Mouse (Mus musculus) adipocyte (in vitro differentiated cells): ENCODE data around the gene Tbx19.
A peak's percentile ranks its signal among the peaks of the same experiment; 100 is the strongest.

Experiments
- DNase-seq: peaks from one replicate; pipeline ENCODE4 v3.0.0-alpha.2; 2016; ENCODE audit warnings: low spot score

Gene Tbx19

GRCm38 (mm10) chr1:165160723-165161405 is at the start of gene Tbx19:
Gene Tbx19 (minus strand): TSS chr1:165160773.
- DNase-seq = no peak

- DNase-seq = no peak
These were observed 45.0 kb upstream of the Tbx19 start for GRCm38 (mm10) chr1:165205591-165205990.

DNA sequence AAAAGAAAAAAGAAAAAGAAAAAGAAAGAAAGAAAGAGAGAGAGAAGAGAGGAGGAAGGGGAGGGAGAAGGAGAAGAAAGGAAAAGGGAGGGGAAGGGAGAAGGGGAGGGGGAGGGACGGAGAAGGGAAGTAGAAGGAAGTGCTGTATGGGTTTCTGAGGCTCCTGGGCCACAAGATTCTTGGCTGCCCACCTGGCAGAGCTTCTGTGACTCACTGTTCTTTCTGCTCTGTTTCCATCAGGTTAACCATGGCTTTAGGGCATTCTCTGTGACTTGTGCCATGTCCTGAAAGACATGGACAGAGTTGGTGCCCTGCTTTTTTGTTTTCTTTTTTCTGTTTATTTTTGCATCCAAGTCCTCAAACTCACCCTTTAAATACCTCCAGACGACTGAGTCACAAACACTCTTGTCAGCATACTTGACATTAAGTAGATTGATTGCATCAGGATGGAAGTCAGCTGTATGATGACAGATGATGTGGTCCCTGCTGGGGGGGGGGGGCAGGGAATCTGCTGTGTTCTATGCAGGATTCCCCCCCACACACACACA is 43.0 kb upstream of the Tbx19 start:
- DNase-seq = no peak

DNA sequence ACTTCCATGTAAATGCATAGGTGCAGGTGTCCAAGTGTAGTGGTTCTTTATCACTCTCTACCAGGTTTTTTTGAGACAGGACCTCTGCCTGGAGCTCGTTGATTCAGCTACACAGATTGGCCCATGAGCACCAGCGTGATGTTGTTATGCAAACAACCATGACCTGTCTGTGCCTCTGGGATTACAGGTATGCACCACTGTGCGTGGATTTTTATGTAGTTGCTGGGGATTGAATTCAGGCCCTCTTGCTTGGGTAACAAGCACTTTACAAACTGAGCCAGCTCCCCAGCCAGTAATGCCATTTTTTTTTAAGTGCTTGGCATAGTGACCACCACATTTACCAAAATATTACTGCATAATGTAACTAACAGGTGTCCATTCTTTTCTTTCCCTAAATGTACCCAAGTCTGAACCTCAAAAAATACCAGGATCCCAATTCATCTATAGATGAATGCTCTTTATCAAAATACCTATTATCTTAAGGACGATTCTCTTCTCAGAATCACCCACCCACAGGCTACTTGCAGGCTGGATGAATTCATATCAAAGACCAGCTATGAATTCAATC is 41.0 kb upstream of the Tbx19 start:
- no peak for DNase-seq

DNA sequence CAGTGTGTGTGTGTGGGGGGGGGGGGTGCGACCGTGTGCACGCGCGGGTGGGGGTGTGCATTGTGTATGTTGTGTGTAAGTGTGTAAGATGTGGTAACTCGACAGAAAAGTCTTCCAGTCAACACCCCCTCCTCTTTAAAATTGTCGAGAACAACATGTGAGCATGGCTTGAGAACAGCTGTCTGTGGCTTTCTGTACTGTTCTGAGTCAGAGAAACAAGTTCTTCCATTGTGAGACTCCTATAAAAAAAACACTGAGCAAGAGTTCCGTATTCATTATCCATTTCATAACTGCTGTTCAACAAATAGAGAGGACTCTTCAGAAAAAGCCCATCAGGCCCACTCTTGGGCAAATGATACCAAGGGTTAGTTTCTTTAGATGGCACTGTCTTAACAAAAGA is 40.2 kb upstream of the Tbx19 start:
- DNase-seq = no peak

DNA sequence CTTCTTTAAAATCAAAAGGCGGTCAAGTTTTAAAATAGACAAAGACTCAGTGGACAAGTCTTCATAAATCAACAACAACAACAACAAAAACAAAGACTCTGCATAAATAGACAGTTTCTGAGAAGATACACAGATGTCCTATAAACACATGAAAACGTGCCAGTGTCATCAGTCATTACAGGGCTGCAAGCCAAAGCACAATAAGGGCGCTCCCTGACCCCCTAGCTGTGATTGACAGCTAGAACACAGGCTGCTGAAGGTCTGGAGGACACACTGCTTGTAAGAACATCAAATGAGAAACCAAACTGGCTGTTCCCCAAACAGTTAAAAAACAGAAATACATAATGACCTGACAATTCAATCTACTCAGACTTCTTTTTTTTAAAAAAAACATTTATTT is 39.1 kb upstream of the Tbx19 start:
- DNase-seq = peak; percentile 63

GRCm38 (mm10) chr1:165198951-165199350 is 38.4 kb upstream of the Tbx19 start:
- DNase-seq = peak; percentile 42

- no peak for DNase-seq
These were observed 37.3 kb upstream of the Tbx19 start for GRCm38 (mm10) chr1:165197875-165198274.

GRCm38 (mm10) chr1:165195396-165195960 is 34.9 kb upstream of the Tbx19 start:
- no peak for DNase-seq

DNA sequence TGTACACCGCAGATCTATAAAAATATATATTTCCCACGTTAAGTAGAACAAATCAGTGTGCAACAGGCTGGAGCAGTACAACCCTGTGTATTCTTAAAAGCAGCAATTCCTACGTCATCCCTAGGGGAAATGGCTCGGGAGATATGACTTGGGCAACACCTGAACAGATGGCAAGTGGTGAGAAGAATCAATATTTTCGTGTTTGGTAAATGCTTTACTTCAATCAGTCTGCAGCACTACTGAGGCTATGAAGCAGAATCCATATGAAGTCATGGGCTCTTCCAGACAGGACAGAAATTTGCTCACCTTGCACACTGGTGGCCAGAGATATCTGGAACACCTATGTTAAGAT is 34.1 kb upstream of the Tbx19 start:
- DNase-seq = no peak

GRCm38 (mm10) chr1:165193880-165194661 is 33.5 kb upstream of the Tbx19 start, which contains the start of gene Sft2d2:
Gene Sft2d2 (minus strand): TSS chr1:165194438.
- peak; percentile 65 for DNase-seq

- no peak for DNase-seq
These were observed 32.9 kb upstream of the Tbx19 start for GRCm38 (mm10) chr1:165193426-165193825.

- no peak for DNase-seq
These were observed 32.2 kb upstream of the Tbx19 start for GRCm38 (mm10) chr1:165192714-165193264.

DNA sequence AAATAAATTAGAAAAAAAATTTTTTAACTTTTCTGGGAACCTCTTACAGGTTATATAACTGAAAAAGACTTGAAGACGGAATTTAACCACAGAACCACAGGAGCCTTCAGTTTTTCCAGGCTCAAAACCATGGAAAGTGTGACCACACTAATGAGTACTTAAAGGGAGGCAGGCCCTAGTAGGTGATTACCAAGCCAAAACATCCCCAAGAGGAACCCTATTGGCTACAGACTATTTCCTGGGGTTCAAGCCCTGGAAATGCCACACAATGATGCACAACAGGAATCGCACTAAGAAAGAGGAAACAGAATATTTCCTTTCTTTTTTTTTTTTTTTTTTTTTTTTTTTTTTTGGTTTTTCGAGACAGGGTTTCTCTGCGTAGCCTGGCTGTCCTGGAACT is 31.5 kb upstream of the Tbx19 start:
- DNase-seq = no peak

DNA sequence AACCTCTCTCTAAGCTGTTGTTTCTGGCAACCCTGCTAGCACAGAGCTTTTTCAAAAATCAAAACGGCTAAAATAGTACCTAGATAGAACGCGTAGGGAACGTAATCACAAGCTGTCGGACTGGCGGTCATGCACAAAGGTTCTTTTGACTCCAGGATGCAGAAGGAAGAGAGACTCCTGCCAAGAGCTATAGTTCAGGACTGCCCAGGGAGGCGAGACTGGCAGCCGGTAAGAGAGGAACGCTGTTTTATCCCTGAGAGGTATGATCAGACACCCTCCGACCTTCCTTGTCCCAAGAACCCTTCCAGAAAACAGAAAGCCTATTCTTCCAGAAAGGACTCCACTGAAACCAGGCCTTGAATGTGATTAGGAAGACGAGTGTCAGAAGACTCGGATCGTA is 31.0 kb upstream of the Tbx19 start:
- no peak for DNase-seq

GRCm38 (mm10) chr1:165190571-165191273 is 30.1 kb upstream of the Tbx19 start:
- no peak for DNase-seq

- no peak for DNase-seq
These were observed 29.5 kb upstream of the Tbx19 start for GRCm38 (mm10) chr1:165190068-165190467.

DNA sequence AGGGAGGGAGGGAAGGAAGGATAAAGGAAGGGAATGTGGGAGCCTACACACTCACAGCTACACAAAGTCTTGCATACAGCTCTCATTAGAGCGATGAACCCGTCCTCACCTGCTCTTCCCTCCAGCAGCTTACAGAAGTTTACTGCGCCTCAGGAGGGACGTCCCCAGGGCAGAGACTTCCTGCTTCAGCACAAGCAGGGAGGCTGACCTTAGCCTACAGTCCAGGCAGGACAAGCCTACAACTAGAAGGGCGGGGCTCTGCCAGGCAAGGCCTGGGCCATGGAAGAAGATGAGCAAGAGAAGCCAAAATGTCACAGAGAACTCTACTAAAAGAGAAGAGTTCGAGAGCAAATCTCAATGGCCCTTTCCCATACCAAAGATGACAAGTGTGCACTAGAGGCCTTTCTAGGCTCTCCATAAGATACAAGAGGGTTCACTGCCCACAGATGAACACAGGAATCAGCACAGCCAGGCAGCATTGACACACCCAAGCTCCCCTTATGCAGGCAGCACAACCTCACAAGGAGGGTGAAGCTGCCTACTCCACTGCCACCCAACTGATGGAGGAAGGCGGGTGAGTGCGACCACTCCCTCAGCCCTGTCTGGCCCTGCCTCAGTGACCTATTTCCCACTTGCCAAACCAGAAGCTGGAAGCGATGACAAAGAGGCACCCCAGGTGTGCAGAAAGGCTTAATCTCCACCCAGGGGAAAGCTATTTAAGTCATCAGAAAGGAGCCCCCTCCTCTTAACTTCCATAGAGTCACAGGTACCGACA is 28.4 kb upstream of the Tbx19 start:
- DNase-seq = no peak

DNA sequence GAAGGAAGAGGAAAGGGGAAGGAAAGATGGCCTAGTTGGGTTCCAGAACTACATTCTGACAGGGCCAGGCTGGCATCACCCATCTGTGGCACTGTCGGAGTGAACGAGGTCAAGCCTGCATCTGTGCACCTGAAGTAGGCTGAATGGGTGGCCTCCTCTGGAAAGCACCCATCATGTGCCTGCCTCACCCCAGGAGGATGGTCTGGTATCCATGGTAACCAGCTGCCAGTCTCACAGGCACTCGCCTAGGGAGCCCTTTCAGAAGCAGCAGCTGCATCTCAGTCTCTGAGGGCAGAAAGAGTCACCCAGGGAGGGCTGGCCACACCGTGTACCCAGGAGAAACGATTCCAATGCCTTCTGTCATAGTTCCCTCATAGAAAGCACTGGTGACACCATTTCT is 26.8 kb upstream of the Tbx19 start:
- no peak for DNase-seq

DNA sequence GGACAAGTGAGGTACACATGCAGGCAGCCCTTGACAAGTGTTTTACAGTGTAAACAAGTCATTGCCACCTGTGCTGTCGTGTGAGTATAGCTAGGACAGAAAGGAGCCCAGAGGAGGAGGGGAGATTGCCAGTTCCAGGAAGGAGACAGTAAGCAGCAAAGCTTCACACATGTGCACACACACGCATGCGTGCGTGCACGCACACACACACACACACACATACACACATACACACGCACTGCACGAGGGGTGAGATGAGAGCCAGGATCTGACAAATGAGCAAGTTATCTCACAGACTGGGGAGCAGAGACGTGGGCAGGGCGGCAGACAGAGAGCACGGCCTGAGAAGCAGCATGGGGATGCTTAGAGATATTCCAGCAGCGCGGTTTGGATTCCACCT is 25.9 kb upstream of the Tbx19 start:
- no peak for DNase-seq

DNA sequence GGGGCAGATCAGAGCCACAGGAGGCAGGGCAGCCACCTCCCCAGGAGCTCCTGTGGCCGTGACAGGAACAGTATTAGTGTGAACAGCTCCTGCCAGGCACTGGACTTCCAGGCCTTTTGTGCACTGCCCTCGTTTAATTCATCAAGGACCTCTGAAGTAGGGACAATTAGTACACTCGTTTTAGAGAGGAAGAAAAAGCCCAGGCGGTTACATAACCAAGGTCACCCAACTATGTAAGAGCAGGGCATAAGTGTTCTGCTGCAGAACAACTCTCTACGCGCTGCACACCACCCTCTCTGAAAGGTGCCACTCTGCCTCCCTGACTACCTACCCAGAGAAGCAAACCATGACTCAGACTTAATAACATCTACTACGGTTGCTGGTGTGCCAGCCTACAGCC is 24.5 kb upstream of the Tbx19 start:
- no peak for DNase-seq
